Mouse (Mus musculus): Measurements from ENCODE around the gene Pgpep1. TPM values are rescaled to one million over a fixed set of nuclear protein-coding genes. Genes with fewer than 3 reads are reported as not detected.
A peak's percentile ranks its signal among the peaks of the same experiment; 100 is the strongest.

The Pgpep1 gene
- polyA plus RNA-seq, 1 experiment from 2014 or later: 76.5 TPM

- Histone ChIP-seq H3K36me3 (no peaks in the 10 kb centered on the region), H3K4me2 (peak within 1 kb of the TSS; percentile 61), H3K27ac (replicated peaks) (peak within 1 kb of the TSS; percentile 99), H3K9me3 (no peaks in the 10 kb centered on the region), H3K9ac (peak within 1 kb of the TSS; percentile 100), H3K4me1 (replicated peaks) (peaks cover 57% of the 10 kb centered on the region), H3K27me3 (no peaks in the 10 kb centered on the region), H3K4me3 (peak within 1 kb of the TSS; percentile 95)
- WGBS: under 1% methylated on average over 65 of the region's 69 CpGs
- peak; percentile 90 for ATAC-seq (ENCODE audit: low FRiP score, low read depth)
Measured at GRCm38 (mm10) chr8:70698310-70699109, 38.3 kb upstream of the Pgpep1 start, which contains the start of gene Jund. Gene Jund, plus strand, starts transcription at chr8:70698949.

- Histone ChIP-seq H3K4me2 (peak overlapping the region; percentile 61), H3K9ac (peak overlapping the region; percentile 42; the same call in 1 of the 2 replicates), H3K27me3 (no peaks in the 10 kb centered on the region), H3K36me3 (no peaks in the 10 kb centered on the region), H3K9me3 (no peaks in the 10 kb centered on the region), H3K4me3 (peak overlapping the region; percentile 95), H3K4me1 (replicated peaks) (peaks cover 48% of the 10 kb centered on the region), H3K27ac (replicated peaks) (peak overlapping the region; percentile 99)
- WGBS: 74% methylated on average over 12 of the region's 12 CpGs
- no peak for ATAC-seq (ENCODE audit: low FRiP score, low read depth)
Measured at GRCm38 (mm10) chr8:70697366-70698250, 37.4 kb upstream of the Pgpep1 start.

DNA sequence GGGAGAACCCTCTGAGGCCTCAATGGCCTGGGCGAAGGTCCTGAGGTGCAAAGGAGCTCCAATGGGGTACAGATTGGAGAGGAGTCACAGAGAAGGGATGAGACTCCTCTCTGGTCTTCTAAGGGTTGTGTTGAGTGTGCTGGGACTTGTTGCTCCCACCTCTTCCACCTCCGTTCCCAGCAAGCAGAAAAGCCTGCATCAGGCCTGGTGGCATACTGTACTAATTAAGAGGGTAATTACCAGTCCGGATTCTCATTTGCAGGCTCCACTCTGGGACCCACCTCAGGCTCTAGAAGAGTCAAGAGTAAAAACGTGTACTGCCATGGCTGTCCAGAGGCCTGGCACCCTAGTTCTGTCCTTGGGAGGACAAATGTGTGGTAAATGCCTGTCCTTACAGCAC is 36.8 kb upstream of the Pgpep1 start:
- no peaks in the 10 kb centered on the region for H3K36me3 ChIP-seq
- peaks cover 43% of the 10 kb centered on the region for H3K4me1 ChIP-seq (replicated peaks)
- H3K27ac ChIP-seq (replicated peaks): peak overlapping the region; percentile 99
- H3K9ac ChIP-seq: no peak overlapping the region
- H3K9me3 ChIP-seq: no peaks in the 10 kb centered on the region
- no peak for ATAC-seq (ENCODE audit: low FRiP score, low read depth)
- peak overlapping the region; percentile 24 for H3K4me3 ChIP-seq
- no peaks in the 10 kb centered on the region for H3K27me3 ChIP-seq
- WGBS: 39% methylated on average over 4 of the region's 4 CpGs
- peak overlapping the region; percentile 59 for H3K4me2 ChIP-seq

- Histone ChIP-seq H3K4me3 (peak overlapping the region; percentile 24), H3K36me3 (no peaks in the 10 kb centered on the region), H3K27me3 (no peaks in the 10 kb centered on the region), H3K9me3 (no peaks in the 10 kb centered on the region), H3K4me2 (peak overlapping the region; percentile 59), H3K4me1 (replicated peaks) (peaks cover 42% of the 10 kb centered on the region), H3K27ac (replicated peaks) (peak overlapping the region; percentile 99), H3K9ac (no peak overlapping the region; the same call in 1 of the 2 replicates)
- WGBS: 6% methylated on average over 30 of the region's 31 CpGs
- no peak for ATAC-seq (ENCODE audit: low FRiP score, low read depth)
Measured at GRCm38 (mm10) chr8:70696019-70696885, 36.1 kb upstream of the Pgpep1 start.

DNA sequence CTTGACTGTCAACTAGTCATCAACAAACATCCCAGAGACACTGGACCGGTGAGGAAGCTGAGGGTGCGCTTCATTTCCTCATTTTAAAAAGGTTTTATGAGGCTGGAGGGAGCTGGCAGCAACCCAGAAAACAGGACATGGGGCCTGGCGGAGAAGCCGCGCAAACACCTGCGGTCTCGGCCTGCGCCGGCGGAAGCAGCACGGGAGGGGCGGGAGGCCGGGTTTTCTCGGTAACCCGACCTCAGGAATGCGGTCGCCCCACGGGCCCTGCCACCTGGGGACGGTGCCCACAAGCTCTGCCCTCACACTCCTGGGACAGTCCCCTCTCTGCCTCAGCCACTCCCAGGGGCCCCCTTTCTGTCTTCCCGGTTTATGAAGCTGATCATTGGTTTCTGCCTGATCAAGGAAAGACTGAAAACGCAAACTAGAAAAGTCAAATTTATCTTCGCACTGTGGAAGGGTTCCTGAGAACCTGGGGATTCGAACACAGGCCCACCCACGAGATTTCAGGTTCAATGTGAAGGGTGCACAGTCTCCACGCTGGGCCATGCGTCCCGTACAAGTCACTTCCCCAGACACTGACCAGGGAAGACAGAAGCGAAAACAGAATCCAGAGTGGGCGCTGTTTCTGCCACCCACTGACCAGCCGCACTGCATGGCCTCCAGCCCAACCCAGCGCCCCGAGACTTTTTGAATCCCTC is 35.3 kb upstream of the Pgpep1 start:
- Histone ChIP-seq H3K27ac (replicated peaks) (no peak overlapping the region), H3K4me2 (no peak overlapping the region), H3K4me3 (no peak overlapping the region), H3K36me3 (no peaks in the 10 kb centered on the region), H3K9me3 (no peaks in the 10 kb centered on the region), H3K9ac (no peak overlapping the region), H3K4me1 (replicated peaks) (peaks cover 39% of the 10 kb centered on the region), H3K27me3 (no peaks in the 10 kb centered on the region)
- 34% methylated on average over 32 of the region's 32 CpGs for WGBS
- no peak for ATAC-seq (ENCODE audit: low FRiP score, low read depth)

DNA sequence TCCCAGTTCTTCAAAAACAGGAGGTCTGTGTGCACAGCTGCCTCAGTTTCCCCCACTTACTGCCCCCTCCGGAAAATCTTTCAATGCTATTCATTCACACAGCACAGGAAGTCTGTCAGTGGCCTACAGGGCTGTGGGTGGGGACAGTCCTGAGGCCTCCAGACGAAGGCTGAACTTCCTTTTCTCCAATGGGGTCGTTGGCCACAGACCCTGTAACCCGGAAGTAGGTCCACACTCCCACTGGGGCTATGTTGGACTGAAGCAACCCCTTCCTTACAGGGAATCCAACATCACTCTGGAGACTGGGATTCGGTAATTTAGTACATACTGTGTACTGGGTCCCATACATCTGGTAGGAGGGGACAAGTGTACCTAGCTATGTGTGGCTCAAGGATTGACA is 33.4 kb upstream of the Pgpep1 start:
- ATAC-seq (ENCODE audit: low FRiP score, low read depth): no peak
- no peaks in the 10 kb centered on the region for H3K36me3 ChIP-seq
- H3K4me3 ChIP-seq: no peak overlapping the region
- H3K4me2 ChIP-seq: no peak overlapping the region
- H3K9ac ChIP-seq: no peak overlapping the region
- no peak overlapping the region for H3K27ac ChIP-seq (replicated peaks)
- peaks cover 39% of the 10 kb centered on the region for H3K4me1 ChIP-seq (replicated peaks)
- WGBS: 78% methylated on average over 5 of the region's 5 CpGs
- H3K9me3 ChIP-seq: no peaks in the 10 kb centered on the region
- H3K27me3 ChIP-seq: no peaks in the 10 kb centered on the region

GRCm38 (mm10) chr8:70691727-70692231 is 31.6 kb upstream of the Pgpep1 start:
- WGBS: 2% methylated on average over 20 of the region's 20 CpGs
- H3K27ac ChIP-seq (replicated peaks): no peak overlapping the region

GRCm38 (mm10) chr8:70691230-70691629 is 31.0 kb upstream of the Pgpep1 start:
- Histone ChIP-seq H3K27me3 (no peaks in the 10 kb centered on the region), H3K9ac (peak overlapping the region; percentile 39), H3K36me3 (no peaks in the 10 kb centered on the region), H3K4me1 (replicated peaks) (peaks cover 18% of the 10 kb centered on the region), H3K9me3 (no peaks in the 10 kb centered on the region), H3K4me3 (peak overlapping the region; percentile 33), H3K27ac (replicated peaks) (no peak overlapping the region), H3K4me2 (peak overlapping the region; percentile 63)
- no peak for ATAC-seq (ENCODE audit: low FRiP score, low read depth)
- WGBS: 54% methylated on average over 4 of the region's 4 CpGs

More at GRCm38 (mm10) chr8:70691727-70692231, 31.6 kb upstream of the Pgpep1 start:
- Histone ChIP-seq H3K4me3 (peak overlapping the region; percentile 33), H3K4me1 (replicated peaks) (peaks cover 24% of the 10 kb centered on the region), H3K9ac (peak overlapping the region; percentile 39), H3K9me3 (no peaks in the 10 kb centered on the region), H3K36me3 (no peaks in the 10 kb centered on the region), H3K4me2 (peak overlapping the region; percentile 63), H3K27me3 (no peaks in the 10 kb centered on the region)
- peak; percentile 25; the same call in 1 of the 2 replicates for ATAC-seq (ENCODE audit: low FRiP score, low read depth)

- H3K27me3 ChIP-seq: no peaks in the 10 kb centered on the region
- H3K36me3 ChIP-seq: no peaks in the 10 kb centered on the region
- H3K4me3 ChIP-seq: no peak overlapping the region
- H3K27ac ChIP-seq (replicated peaks): no peak overlapping the region
- H3K4me1 ChIP-seq (replicated peaks): peaks cover 9% of the 10 kb centered on the region
- no peak overlapping the region for H3K9ac ChIP-seq
- WGBS: 70% methylated on average over 5 of the region's 5 CpGs
- no peaks in the 10 kb centered on the region for H3K9me3 ChIP-seq
- H3K4me2 ChIP-seq: no peak overlapping the region
- ATAC-seq (ENCODE audit: low FRiP score, low read depth): no peak
Measured at GRCm38 (mm10) chr8:70689892-70690390, 29.8 kb upstream of the Pgpep1 start.

DNA sequence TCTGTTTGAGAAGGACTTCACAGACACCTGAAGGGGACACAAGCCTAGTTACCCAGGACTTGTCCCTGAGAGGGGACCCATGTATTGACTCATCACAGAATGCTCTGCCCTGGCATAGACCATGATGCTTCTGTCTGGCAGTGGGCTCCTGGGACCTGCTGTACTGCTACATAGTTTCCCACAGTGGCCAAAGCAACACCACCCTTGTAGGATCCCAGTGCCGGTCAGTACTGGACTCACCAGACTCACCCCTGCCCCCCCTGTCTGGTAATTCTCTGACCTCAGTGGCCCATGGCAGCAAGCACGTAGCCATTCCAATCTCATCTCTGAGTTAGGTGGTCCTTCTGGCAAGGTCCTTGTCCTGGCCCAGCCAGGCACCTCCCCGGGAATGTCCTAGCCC is 27.9 kb upstream of the Pgpep1 start:
- H3K4me3 ChIP-seq: no peak overlapping the region
- H3K36me3 ChIP-seq: no peaks in the 10 kb centered on the region
- WGBS: 95% methylated on average over 3 of the region's 3 CpGs
- H3K4me1 ChIP-seq (replicated peaks): peaks cover 17% of the 10 kb centered on the region
- no peak for ATAC-seq (ENCODE audit: low FRiP score, low read depth)
- no peaks in the 10 kb centered on the region for H3K9me3 ChIP-seq
- H3K27ac ChIP-seq (replicated peaks): no peak overlapping the region
- H3K9ac ChIP-seq: no peak overlapping the region
- no peak overlapping the region for H3K4me2 ChIP-seq
- H3K27me3 ChIP-seq: no peaks in the 10 kb centered on the region
